Mouse (Mus musculus): Measurements from ENCODE around the gene Malrd1.

GRCm38 (mm10) chr2:16228187-16228832 lies 702.0 kb downstream of the Malrd1 start:
- TF ChIP-seq POLR2A (IDR thresholded peaks at IDR 0.05; ENCODE audit: control insufficient read depth in 1 of 2, insufficient read depth in 1 of 2, low read depth in 1 of 2, low read length in 2 of 2, poor library complexity in 1 of 2) (no peak), EP300 (IDR thresholded peaks at IDR 0.05; ENCODE audit: low read depth in 1 of 2, low read length in 2 of 2) (no peak), CTCF (IDR thresholded peaks at IDR 0.05 in 2 of 3, conservative IDR thresholded peaks at IDR 0.05 in 1 of 3; ENCODE audit: control insufficient read depth in 1 of 3, insufficient read depth in 1 of 3, low read depth in 2 of 3, low read length in 3 of 3, poor library complexity in 1 of 3, severe bottlenecking in 1 of 3) (no peak), POLR2AphosphoS5 (IDR thresholded peaks at IDR 0.05; ENCODE audit: borderline replicate concordance, low read depth, low read length) (no peak), SIN3A (IDR thresholded peaks at IDR 0.05; ENCODE audit: low read length) (no peak), SMC3 (IDR thresholded peaks at IDR 0.05; ENCODE audit: low read depth, low read length) (no peak), HCFC1 (IDR thresholded peaks at IDR 0.05; ENCODE audit: low read depth, low read length) (no peak), CHD2 (IDR thresholded peaks at IDR 0.05; ENCODE audit: low read length) (no peak), MAFK (IDR thresholded peaks at IDR 0.05; ENCODE audit: borderline replicate concordance, low read depth, low read length) (no peak)
